Mouse (Mus musculus) C2C12 (cell line): ENCODE measurements around the gene Kcnj13.

Source experiments
- CEBPB ChIP-seq: IDR thresholded peaks from one replicate; pipeline ENCODE4 v1.6.1; 2011; ENCODE audit warnings: low read depth, mild to moderate bottlenecking, control low read depth, moderate library complexity
- CTCF ChIP-seq: IDR thresholded peaks from one replicate; pipeline ENCODE4 v1.5.1; 2011; ENCODE audit not compliant: control insufficient read depth, insufficient read depth, insufficient read length
- FOSL1 ChIP-seq: IDR thresholded peaks from one replicate; pipeline ENCODE4 v1.8.0; 2011; ENCODE audit warnings: mild to moderate bottlenecking, low read length; ENCODE audit not compliant: poor library complexity, insufficient read depth, severe bottlenecking
- MAX ChIP-seq: IDR thresholded peaks from one replicate; pipeline ENCODE4 v1.6.1; 2011; ENCODE audit warnings: mild to moderate bottlenecking, control low read depth
- USF1 ChIP-seq: IDR thresholded peaks from one replicate; pipeline ENCODE4 v1.6.1; 2011; ENCODE audit warnings: low read depth, mild to moderate bottlenecking, control low read depth, moderate library complexity

DNA sequence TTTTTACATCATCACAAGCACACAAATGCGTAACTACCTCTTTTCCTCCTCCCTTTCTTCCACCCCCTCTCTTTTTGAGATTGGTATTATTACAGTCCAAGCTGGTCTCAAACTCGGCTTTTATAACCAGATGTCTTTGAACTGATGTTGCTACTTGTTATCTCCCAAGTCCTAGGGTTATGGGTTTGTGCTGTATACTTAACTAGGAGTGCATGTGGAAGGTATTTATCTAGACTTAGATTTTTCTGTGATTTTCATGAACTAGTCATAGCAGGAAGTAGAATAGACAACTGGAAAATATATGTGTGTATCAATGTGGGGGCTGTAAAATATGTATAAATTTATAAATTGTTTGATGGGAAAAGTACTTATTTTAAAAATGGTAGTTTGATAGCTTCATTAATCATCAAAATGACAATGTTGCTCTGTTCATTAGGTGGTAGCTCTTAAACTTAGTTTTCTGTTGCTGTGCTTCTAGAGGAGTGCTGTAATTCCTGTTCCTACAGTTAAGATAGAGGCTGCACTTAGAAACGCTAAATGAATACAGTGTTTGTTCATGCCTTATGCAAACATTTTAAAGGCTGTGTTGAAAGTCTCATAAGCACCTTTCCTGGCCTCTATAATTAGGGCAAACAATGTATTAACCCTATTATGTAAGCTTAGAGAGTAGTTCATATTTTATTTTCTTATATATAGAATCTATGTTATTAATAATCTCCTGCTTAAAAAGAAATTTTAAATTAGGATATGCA, 909 bp downstream of the Kcnj13 start:
- no peak for TF ChIP-seq CTCF
- TF ChIP-seq USF1 = no peak
- TF ChIP-seq FOSL1 = no peak
- TF ChIP-seq MAX = no peak
- TF ChIP-seq CEBPB = no peak
